Mouse (Mus musculus) ES-E14 (cell line): Measurements from ENCODE around the gene Ppp2r5b.

Source experiments
- CHD2 ChIP-seq: IDR thresholded peaks from 2 replicates; pipeline ENCODE4 v1.6.1; 2014; ENCODE audit warnings: mild to moderate bottlenecking, low read depth, low read length, inconsistent platforms
- HCFC1 ChIP-seq: IDR thresholded peaks from 2 replicates; pipeline ENCODE4 v1.6.1; 2012; ENCODE audit warnings: low read length, inconsistent platforms, borderline replicate concordance; ENCODE audit not compliant: insufficient read depth

DNA sequence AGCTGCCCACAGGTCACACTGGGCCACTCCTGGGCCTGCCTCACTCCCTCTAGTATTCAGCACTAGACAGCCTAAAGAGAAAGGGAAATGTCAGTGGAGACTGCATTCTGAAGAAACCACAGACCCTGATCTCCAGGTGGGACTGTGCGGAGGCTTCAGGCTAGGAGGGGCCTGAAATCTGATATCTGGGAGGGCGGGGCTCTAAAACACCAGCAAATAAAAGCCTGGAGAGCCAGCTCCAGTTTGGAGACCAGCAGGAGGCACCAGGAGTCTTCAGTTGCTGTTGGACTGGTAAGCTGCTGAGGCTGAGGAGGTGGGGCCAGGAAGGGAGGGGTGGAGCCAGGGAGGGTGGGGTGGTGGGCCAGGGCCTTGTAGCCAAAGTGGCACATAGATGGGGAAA is 9.5 kb downstream of the Ppp2r5b start, which contains the start of gene Gpha2:
- TF ChIP-seq CHD2 (no peak), HCFC1 (no peak)
